Mouse (Mus musculus) E14TG2a.4 (cell line): ENCODE data around the gene Snip1.
A peak's percentile ranks its signal among the peaks of the same experiment; 100 is the strongest.

Experiments used
- H3K27me3 ChIP-seq: 2 replicates; pipeline ENCODE4 v1.6.1; 2014; ENCODE audit warnings: low read length, control low read depth; ENCODE audit not compliant: insufficient read depth
- H3K36me3 ChIP-seq: 2 replicates; pipeline ENCODE4 v1.6.1; 2014; ENCODE audit warnings: low read length, control low read depth; ENCODE audit not compliant: insufficient read depth
- H3K4me1 ChIP-seq: replicated peaks from 2 replicates; pipeline ENCODE4 v1.6.1; 2014; ENCODE audit warnings: low read depth, low read length, control low read depth
- H3K4me3 ChIP-seq: replicated peaks from 2 replicates; pipeline ENCODE4 v1.5.1; 2014; ENCODE audit warnings: mild to moderate bottlenecking, low read length
- H3K9me3 ChIP-seq: 2 replicates; pipeline ENCODE4 v1.6.1; 2014; ENCODE audit warnings: low read length, control low read depth
- CTCF ChIP-seq: conservative IDR thresholded peaks from 2 replicates; pipeline ENCODE4 v1.5.1; 2014; ENCODE audit warnings: low read length
- NANOG ChIP-seq: IDR thresholded peaks from 2 replicates; pipeline ENCODE4 v1.6.1; 2014; ENCODE audit warnings: borderline replicate concordance, low read length, mixed read lengths
- POU5F1 ChIP-seq: IDR thresholded peaks from 2 replicates; pipeline ENCODE4 v1.6.1; 2014; ENCODE audit warnings: low read length, borderline replicate concordance

Snip1 gene

GRCm38 (mm10) chr4:125085346-125085841, 18.9 kb downstream of the Snip1 start:
- TF ChIP-seq CTCF (no peak), POU5F1 (no peak), NANOG (no peak)
- Histone ChIP-seq H3K9me3 (no peaks in the 10 kb centered on the region), H3K4me3 (peak overlapping the region; percentile 89), H3K36me3 (peaks cover 60% of the 10 kb centered on the region), H3K4me1 (peaks cover 23% of the 10 kb centered on the region), H3K27me3 (no peaks in the 10 kb centered on the region)

DNA sequence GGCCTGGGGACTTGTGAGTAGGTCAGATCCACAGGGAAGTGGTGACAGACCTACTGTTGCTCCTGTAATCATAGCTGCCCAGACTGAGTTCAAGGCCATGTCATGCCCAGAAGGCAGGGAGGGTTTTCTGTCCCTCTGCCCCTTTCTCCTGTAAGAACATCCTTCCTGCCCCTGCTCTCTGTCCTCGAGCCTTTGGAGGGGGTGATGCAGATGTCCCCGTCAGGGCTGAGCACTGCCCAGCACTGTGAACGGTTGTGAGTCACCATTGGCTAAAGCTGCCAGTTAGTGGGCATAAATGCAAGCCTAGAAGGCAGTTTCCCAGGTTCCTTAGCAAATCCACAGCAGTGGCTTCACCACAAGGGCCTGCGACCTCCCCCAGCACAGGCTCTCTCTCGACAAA, 26.6 kb downstream of the Snip1 start:
- Histone ChIP-seq H3K4me1 (peaks cover 39% of the 10 kb centered on the region), H3K27me3 (no peaks in the 10 kb centered on the region), H3K36me3 (peaks cover 60% of the 10 kb centered on the region), H3K9me3 (0 out of 2 replicates have a peak, but pooled peaks cover 4% of the 10 kb centered on the region), H3K4me3 (no peak overlapping the region)
- no peak for TF ChIP-seq POU5F1
- no peak for TF ChIP-seq NANOG
- TF ChIP-seq CTCF, result no peak

DNA sequence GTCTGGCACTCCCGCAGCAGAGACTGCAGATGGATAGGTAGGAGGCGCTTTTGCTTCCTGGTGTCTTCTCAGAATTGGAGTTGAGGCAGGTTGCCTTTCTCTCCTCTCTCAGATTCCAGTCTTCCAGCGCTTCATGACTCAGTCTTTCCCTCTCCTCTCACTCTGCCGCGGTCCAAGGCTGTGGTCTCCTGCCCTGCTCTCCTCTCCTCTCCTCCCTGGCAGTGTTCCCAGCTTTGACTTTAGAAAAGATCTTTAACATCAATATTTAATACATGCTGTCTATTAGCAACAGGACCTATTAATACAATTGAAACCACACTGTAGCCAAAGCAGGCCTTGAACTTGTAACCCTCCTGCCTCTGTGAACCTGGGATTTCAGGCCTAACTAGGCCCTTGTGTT, 29.6 kb downstream of the Snip1 start:
- Histone ChIP-seq H3K27me3 (no peaks in the 10 kb centered on the region), H3K36me3 (peaks cover 30% of the 10 kb centered on the region), H3K9me3 (0 out of 2 replicates have a peak, but pooled peaks cover 4% of the 10 kb centered on the region), H3K4me3 (no peak overlapping the region), H3K4me1 (peaks cover 63% of the 10 kb centered on the region)
- no peak for TF ChIP-seq CTCF
- no peak for TF ChIP-seq POU5F1
- no peak for TF ChIP-seq NANOG

DNA sequence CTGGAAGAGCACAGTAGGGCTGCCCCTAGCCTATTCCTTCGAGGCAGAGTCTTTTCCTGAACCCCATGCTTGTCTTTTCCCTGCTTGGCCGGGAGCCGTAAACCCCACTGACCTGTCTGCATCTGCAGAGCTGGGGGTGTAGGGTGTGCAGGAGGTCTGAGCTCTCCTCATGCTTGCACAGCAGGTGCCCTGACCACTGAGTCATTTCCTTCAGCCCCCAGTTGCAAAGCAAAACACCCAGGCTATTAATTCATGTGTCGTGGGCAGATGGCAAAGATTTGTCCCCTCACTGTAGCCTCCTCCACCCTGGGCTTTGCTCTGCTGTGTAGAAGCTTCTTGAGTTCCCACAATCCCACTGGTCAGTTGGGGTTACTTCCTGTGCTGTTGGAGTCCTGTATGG, 30.9 kb downstream of the Snip1 start:
- TF ChIP-seq POU5F1, result no peak
- no peak for TF ChIP-seq CTCF
- no peak for TF ChIP-seq NANOG

GRCm38 (mm10) chr4:125099458-125099857, 33.0 kb downstream of the Snip1 start:
- peaks cover 65% of the 10 kb centered on the region for H3K4me1 ChIP-seq
- no peaks in the 10 kb centered on the region for H3K9me3 ChIP-seq
- no peak overlapping the region for H3K4me3 ChIP-seq
- H3K27me3 ChIP-seq, result no peaks in the 10 kb centered on the region
- no peak for TF ChIP-seq POU5F1
- TF ChIP-seq CTCF, result peak; percentile 97
- no peak for TF ChIP-seq NANOG
- peaks cover 27% of the 10 kb centered on the region for H3K36me3 ChIP-seq

More for the DNA sequence above, 30.9 kb downstream of the Snip1 start:
- Histone ChIP-seq H3K36me3 (peaks cover 19% of the 10 kb centered on the region), H3K27me3 (no peaks in the 10 kb centered on the region), H3K9me3 (no peaks in the 10 kb centered on the region), H3K4me1 (peaks cover 72% of the 10 kb centered on the region), H3K4me3 (no peak overlapping the region)

DNA sequence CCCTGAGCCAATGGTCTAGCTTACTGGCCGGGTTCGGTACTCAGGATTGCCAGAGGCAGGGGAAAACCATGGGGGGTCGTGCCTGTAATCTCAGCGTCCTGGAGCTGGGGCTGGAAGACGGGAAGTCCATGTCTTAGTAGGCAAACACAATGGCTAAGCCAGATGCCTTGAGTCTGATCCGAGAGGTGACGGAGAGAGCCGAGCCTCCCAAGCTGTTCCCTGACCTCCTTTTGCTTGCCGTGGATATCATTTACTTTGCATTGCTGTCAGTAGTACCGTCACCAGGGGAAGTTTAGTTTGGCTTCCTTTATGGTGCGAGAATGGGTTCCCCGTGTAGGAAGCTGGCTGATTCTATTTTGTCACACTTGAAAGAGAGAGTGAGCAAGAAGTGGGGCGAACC, 34.9 kb downstream of the Snip1 start:
- Histone ChIP-seq H3K4me1 (peaks cover 70% of the 10 kb centered on the region), H3K36me3 (peaks cover 32% of the 10 kb centered on the region), H3K9me3 (no peaks in the 10 kb centered on the region), H3K4me3 (no peak overlapping the region), H3K27me3 (no peaks in the 10 kb centered on the region)
- TF ChIP-seq CTCF (no peak), POU5F1 (no peak), NANOG (no peak)

- Histone ChIP-seq H3K27me3 (no peaks in the 10 kb centered on the region), H3K36me3 (peaks cover 53% of the 10 kb centered on the region), H3K9me3 (no peaks in the 10 kb centered on the region), H3K4me3 (0 out of 2 replicates have a peak overlapping the region, but pooled peaks have one; percentile 13), H3K4me1 (peaks cover 45% of the 10 kb centered on the region)
- TF ChIP-seq NANOG, result no peak
- no peak for TF ChIP-seq POU5F1
- TF ChIP-seq CTCF, result no peak
Measured at GRCm38 (mm10) chr4:125105354-125105753, 38.9 kb downstream of the Snip1 start.

DNA sequence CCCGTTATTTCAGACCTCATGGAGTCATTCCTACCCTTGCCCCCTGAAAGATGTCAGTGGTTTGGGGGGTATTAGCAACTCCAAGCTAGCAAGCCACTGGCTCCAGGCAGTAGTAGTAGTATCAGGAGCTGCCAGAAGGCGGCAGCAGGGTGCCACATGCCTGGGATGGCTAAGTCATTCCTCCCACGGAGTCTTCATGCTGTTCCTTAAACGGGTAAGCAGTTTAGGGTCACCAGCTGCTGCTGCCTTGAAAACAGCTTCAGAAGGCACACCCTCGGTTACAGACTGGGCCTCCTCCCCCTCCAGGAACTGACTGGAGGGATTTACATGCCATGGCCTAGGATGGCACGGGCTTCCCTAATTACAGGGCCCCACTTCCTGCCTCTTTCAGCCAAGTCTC, 48.2 kb downstream of the Snip1 start:
- Histone ChIP-seq H3K36me3 (peaks cover 34% of the 10 kb centered on the region), H3K9me3 (no peaks in the 10 kb centered on the region), H3K4me3 (no peak overlapping the region), H3K27me3 (peaks cover 2% of the 10 kb centered on the region; the same call in 1 of the 2 replicates), H3K4me1 (peaks cover 69% of the 10 kb centered on the region)
- TF ChIP-seq NANOG, result no peak
- TF ChIP-seq CTCF, result peak; percentile 86

DNA sequence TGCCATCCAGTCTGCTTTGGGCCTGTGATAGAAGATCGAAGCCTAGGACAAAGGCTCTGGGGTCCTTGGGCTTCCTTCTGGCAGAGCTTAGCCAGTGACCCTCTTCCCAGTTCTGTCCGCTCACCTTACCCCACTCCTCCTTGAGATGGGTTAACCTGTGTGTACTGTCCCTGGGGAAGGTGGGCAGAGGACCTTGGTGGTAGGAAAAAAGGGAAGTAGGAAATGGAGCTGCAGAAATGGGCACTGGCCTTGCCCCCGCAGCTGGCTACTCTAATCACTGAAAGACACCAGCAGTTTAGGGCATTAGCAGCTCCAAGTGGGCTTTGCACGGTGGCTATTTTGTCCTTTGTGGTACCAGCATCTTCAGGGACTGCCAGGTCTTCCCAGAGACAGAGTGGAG, 48.6 kb downstream of the Snip1 start:
- H3K27me3 ChIP-seq, result peaks cover 2% of the 10 kb centered on the region; the same call in 1 of the 2 replicates
- H3K4me3 ChIP-seq, result no peak overlapping the region
- TF ChIP-seq NANOG (no peak), POU5F1 (no peak), CTCF (no peak)
- peaks cover 34% of the 10 kb centered on the region for H3K36me3 ChIP-seq
- H3K4me1 ChIP-seq, result peaks cover 74% of the 10 kb centered on the region
- H3K9me3 ChIP-seq, result no peaks in the 10 kb centered on the region
